Mouse (Mus musculus): ENCODE results near the gene Hoxa1. TPM values are rescaled to one million over a fixed set of nuclear protein-coding genes. Genes with fewer than 3 reads are reported as not detected.

Gene Hoxa1
- polyA plus RNA-seq, 1 experiment from 2014 or later = 0.89 TPM

DNA sequence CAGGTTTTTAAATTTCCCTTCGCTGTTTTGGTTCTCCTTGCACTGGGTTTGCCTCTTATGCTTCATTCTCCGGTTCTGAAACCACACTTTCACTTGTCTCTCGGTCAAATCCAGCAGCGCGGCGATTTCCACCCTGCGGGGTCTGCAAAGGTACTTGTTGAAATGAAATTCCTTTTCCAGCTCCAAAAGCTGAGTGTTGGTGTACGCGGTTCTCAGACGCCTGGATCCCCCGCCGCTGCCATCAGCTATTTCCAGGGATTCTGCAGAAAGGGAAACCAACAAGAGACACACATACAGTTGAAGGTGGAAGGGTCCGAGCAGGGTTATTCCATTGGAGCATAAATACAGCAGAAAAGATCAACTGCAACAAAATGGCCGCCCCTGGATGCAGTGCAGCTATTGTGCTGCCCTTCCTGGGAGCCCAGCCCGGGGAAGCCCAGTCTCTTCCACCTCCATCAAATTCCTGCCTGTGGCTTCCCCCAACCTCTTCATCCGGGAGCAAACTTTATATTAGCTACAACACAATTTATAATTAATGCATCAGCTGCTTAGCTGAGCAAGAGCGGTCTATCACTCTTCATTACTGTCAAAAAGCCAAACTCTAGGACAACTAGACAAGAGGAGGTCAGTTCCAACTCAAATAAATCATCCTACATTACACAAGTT lies 5.4 kb upstream of the Hoxa1 start:
- peaks cover 23% of the 10 kb centered on the region for H3K4me1 ChIP-seq (replicated peaks)
- no peaks in the 10 kb centered on the region for H3K36me3 ChIP-seq
- no peak overlapping the region for H3K27ac ChIP-seq (ENCODE audit: poor library complexity, severe bottlenecking)
- no peak overlapping the region for H3K9ac ChIP-seq
- peaks cover 90% of the 10 kb centered on the region for H3K27me3 ChIP-seq (replicated peaks)
- peak overlapping the region; percentile 47 for H3K4me2 ChIP-seq
- no peak for ATAC-seq (ENCODE audit: insufficient number of reproducible peaks, low FRiP score)
- WGBS = 10% methylated on average over 17 of the region's 17 CpGs
- peak overlapping the region; percentile 26 for H3K4me3 ChIP-seq
- H3K9me3 ChIP-seq (replicated peaks) = no peaks in the 10 kb centered on the region

DNA sequence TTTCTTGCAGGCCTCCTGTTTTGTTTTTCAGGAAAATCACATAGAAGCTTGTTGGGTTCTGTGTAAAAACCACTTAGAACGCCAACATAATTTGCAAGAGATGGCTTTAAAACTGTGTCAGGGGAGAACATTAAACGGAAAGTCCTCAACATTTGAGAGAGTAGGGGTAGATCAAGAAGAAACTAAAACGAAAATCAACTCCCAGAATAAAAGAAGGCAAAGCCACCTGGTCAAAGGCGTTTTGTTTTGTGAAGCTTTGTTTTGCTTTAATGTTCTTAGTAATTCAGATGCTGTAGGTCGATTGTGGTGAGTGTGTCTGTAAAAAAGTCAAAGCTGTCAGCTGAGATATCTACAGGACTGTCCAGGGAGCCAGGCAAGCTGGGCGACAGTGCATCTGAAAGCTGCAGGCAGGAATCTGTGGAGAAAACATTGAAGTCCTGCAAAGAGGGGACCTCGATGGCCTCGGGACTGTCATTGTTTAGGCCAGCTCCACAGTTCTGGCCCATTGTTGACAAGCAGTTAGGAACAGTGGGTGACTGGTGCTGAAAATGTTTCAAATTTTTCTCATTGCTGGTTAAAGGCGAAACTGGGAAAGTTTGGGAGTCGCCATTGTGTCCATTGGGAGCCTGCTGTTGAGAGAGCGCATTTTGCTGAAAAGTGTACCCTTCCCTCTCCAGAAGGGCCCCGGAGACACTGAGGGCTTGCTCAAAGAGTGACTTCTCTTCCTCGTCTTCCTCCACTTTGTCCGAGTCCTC lies 4.7 kb upstream of the Hoxa1 start:
- Histone ChIP-seq H3K9ac (no peak overlapping the region), H3K27ac (ENCODE audit: poor library complexity, severe bottlenecking) (no peak overlapping the region), H3K9me3 (replicated peaks) (no peaks in the 10 kb centered on the region), H3K27me3 (replicated peaks) (peaks cover 90% of the 10 kb centered on the region), H3K4me2 (peak overlapping the region; percentile 44), H3K4me3 (peak overlapping the region; percentile 26; the same call in 1 of the 2 replicates), H3K4me1 (replicated peaks) (peaks cover 24% of the 10 kb centered on the region), H3K36me3 (no peaks in the 10 kb centered on the region)
- 16% methylated on average over 14 of the region's 14 CpGs for WGBS
- ATAC-seq (ENCODE audit: insufficient number of reproducible peaks, low FRiP score) = no peak

DNA sequence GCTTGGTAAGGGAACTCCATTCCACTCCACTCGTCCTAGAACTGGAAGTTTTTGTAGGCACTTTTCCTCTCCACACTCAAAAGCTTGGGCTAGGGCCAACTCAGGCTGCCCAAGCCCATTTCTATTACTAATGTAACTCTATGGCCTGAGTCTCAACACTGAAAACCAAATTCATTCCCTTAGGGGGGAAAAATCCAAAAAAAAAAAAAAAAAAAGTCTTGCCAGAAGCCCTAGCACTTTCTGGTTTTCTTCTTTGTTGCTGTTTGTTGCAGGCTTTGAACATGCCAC lies 3.9 kb upstream of the Hoxa1 start:
- Histone ChIP-seq H3K9ac (no peak overlapping the region), H3K4me1 (replicated peaks) (peaks cover 24% of the 10 kb centered on the region), H3K4me3 (no peak overlapping the region), H3K27ac (ENCODE audit: poor library complexity, severe bottlenecking) (no peak overlapping the region), H3K4me2 (peak overlapping the region; percentile 11; the same call in 1 of the 2 replicates), H3K36me3 (no peaks in the 10 kb centered on the region), H3K9me3 (replicated peaks) (no peaks in the 10 kb centered on the region), H3K27me3 (replicated peaks) (peaks cover 90% of the 10 kb centered on the region)
- no peak for ATAC-seq (ENCODE audit: insufficient number of reproducible peaks, low FRiP score)
- 35% methylated on average over 1 of the region's 1 CpGs for WGBS

DNA sequence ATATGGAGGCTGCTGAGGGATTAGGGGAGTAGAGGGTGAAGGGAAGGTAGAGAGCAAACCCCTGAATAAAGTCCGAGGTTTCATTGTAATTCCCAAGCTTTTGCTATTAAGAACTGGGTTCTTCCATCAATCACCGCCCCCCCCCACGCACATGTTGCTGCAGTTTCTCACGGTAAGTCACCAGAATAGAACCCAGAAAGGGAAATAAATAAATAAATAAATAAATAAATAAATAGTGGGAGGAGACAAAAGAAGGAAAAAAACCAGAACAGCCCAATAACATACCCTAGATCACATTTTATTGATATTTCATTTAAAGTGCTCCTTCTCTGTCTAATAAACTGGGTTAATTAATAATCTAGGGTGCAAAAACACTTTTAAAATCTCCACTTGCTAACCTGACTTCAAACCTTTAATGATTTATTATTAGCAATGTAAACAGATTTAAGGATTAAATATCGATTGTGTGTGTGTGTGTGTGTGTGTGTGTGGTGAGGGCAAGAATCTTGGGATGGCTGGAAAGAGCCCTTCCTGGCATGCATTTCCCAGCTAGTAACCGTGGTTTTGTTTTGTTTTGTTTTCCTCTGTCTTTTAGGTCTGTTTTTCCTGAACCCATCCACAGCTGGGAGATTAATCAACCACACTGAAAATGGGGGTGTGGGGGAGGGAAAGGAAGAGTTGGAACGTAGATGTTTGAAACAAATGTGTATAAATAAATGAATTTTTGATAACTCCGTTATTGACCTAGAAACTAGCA lies 3.4 kb upstream of the Hoxa1 start:
- H3K36me3 ChIP-seq = no peaks in the 10 kb centered on the region
- H3K27me3 ChIP-seq (replicated peaks) = peaks cover 90% of the 10 kb centered on the region
- H3K9ac ChIP-seq = no peak overlapping the region
- H3K4me3 ChIP-seq = peak overlapping the region; percentile 70
- peak overlapping the region; percentile 98 for H3K4me2 ChIP-seq
- 26% methylated on average over 8 of the region's 8 CpGs for WGBS
- ATAC-seq (ENCODE audit: insufficient number of reproducible peaks, low FRiP score) = no peak
- no peak overlapping the region for H3K27ac ChIP-seq (ENCODE audit: poor library complexity, severe bottlenecking)
- H3K9me3 ChIP-seq (replicated peaks) = no peaks in the 10 kb centered on the region
- peaks cover 24% of the 10 kb centered on the region for H3K4me1 ChIP-seq (replicated peaks)

DNA sequence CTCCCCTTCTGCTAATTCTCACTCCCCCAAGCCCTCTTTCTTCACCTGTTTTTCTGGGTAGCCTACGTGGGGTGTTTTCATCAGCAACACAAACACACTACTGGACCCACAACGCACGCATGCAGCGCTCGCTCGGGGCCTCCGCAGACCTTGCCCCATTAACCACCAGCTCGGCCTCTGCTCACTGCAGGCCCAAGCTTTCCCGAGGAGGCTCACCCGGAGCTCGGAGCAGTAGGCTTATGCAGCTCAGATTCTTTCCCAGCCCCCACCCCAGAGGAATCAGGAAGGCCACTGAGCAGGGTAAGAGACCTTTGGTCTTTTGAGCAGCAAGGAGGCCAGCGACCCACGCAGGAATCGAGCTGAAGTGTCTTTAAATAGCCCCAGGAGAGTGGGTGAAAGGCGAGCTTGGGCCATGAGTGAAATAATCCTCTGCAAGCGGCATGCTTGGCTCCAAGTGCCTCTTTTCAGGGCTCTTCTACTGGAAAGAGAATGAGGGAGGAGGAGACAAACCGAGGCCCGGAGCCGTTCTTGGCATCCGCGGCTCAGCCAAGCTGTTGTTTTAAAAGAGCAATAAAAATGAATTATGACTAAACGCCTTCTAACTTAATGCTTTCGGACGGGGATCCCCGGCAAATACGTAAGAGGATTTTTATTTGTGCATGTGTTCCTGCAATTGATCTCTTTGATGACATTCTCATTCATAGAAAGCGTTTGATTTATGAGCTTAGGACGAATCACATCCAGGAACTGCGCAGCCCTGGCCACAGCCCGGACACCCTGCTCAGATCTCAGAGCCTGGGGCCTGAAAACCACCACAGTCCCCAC lies 2.6 kb upstream of the Hoxa1 start:
- no peak for ATAC-seq (ENCODE audit: insufficient number of reproducible peaks, low FRiP score)
- 9% methylated on average over 30 of the region's 30 CpGs for WGBS
- peak overlapping the region; percentile 98 for H3K4me2 ChIP-seq
- H3K27me3 ChIP-seq (replicated peaks) = peaks cover 90% of the 10 kb centered on the region
- H3K4me1 ChIP-seq (replicated peaks) = peaks cover 24% of the 10 kb centered on the region
- H3K27ac ChIP-seq (ENCODE audit: poor library complexity, severe bottlenecking) = peak overlapping the region; percentile 37; the same call in 1 of the 2 replicates
- H3K36me3 ChIP-seq = no peaks in the 10 kb centered on the region
- H3K9ac ChIP-seq = peak overlapping the region; percentile 17; the same call in 1 of the 2 replicates
- no peaks in the 10 kb centered on the region for H3K9me3 ChIP-seq (replicated peaks)
- H3K4me3 ChIP-seq = peak overlapping the region; percentile 70

DNA sequence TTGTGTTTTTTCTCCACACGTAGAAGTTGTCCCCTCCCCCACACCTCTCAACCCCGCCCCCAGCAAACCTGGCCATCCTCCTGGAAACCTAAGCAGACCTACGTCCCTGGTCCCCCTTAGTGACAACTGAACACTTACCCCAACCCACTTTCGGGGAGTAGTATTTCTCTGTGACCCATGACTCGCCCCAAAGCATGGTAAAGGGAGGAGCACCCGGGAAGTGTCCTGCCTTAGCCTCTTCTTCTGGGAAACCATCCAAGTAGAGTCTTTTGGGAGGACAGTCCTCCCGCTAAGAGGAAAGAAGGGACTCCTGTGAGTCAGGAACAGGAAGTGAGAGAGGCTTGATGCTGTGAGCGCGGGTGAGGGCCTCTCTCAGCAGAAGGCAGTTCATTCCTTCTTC lies 1.9 kb upstream of the Hoxa1 start:
- Histone ChIP-seq H3K4me2 (peak overlapping the region; percentile 98), H3K36me3 (no peaks in the 10 kb centered on the region), H3K4me1 (replicated peaks) (peaks cover 24% of the 10 kb centered on the region), H3K4me3 (peak overlapping the region; percentile 70), H3K9ac (peak overlapping the region; percentile 17; the same call in 1 of the 2 replicates), H3K9me3 (replicated peaks) (no peaks in the 10 kb centered on the region), H3K27me3 (replicated peaks) (peaks cover 90% of the 10 kb centered on the region), H3K27ac (ENCODE audit: poor library complexity, severe bottlenecking) (no peak overlapping the region)
- ATAC-seq (ENCODE audit: insufficient number of reproducible peaks, low FRiP score) = no peak
- WGBS = 8% methylated on average over 9 of the region's 9 CpGs

DNA sequence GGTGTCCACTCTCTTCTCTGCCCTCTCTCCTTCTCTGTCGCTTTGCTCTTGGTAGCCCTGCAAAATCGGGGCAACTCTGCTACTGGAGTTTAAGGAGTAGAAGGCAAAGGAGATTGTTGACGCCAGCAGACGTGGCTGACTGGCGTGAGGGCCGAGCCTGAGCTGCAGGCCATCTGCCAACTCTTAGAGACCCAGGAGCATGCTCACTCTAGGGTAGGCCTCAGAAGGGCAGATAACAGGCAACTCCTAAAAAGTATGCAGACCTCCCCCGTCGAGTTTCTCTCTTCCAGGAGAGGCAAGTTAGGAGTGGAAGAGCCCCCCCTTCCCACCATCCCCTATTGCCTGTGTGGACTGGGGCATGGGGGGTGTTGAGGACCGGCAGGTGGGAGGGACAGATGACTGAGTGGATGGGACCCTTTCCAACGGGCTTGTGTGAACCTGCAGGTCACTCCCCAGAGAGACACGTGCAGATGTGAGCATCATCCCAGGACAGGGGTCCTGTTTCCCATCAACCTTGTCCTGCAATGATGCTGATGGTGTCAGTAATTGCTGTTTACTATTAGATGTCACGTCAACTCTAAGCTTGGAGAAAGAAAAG lies 1.1 kb upstream of the Hoxa1 start:
- Histone ChIP-seq H3K4me1 (replicated peaks) (peaks cover 24% of the 10 kb centered on the region), H3K36me3 (no peaks in the 10 kb centered on the region), H3K4me2 (peak overlapping the region; percentile 98), H3K9me3 (replicated peaks) (no peaks in the 10 kb centered on the region), H3K27me3 (replicated peaks) (peaks cover 90% of the 10 kb centered on the region), H3K27ac (ENCODE audit: poor library complexity, severe bottlenecking) (peak overlapping the region; percentile 77), H3K4me3 (peak overlapping the region; percentile 70), H3K9ac (peak overlapping the region; percentile 79; the same call in 1 of the 2 replicates)
- peak; percentile 45 for ATAC-seq (ENCODE audit: insufficient number of reproducible peaks, low FRiP score)
- WGBS = 6% methylated on average over 12 of the region's 12 CpGs

DNA sequence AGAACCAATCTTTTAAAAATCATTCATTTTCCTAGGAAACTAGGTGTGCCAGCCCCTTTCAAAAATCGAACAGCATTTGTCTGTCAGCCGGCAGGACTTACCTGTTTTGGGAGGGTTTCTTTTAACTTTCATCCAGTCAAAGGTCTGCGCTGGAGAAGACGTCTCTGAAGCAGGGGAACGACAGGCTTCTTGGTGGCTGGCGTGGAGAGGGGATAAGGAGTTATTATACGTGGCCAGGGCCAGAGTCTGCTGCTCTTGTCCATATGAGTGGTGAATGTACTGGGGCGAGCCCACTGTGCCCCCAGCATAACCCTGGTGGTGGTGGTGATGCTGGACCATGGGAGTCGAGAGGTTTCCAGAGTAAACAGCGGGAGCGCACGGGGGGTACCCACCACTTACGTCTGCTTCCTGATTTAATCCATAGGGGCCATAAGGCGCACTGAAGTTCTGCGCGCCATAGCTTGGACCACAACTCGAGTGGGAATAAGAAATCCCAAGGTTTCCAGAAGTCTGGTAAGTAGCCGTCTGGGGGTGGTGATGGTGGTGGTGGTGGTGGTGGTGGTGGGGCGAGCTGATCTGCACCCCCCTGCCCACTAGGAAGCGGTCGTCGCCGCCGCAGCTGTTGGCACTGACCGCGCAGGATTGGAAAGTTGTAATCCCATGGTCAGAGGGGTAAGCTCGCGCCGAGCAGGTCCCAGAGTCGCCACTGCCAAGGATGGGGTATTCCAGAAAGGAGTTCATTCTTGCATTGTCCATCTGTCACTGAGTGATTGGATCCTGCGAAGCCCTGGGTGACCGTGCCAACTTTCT lies 446 bp downstream of the Hoxa1 start:
- no peaks in the 10 kb centered on the region for H3K36me3 ChIP-seq
- H3K27me3 ChIP-seq (replicated peaks) = peaks cover 89% of the 10 kb centered on the region
- H3K9me3 ChIP-seq (replicated peaks) = no peaks in the 10 kb centered on the region
- WGBS = 1% methylated on average over 32 of the region's 32 CpGs
- peaks cover 22% of the 10 kb centered on the region for H3K4me1 ChIP-seq (replicated peaks)
- ATAC-seq (ENCODE audit: insufficient number of reproducible peaks, low FRiP score) = 0 out of 2 replicates have a peak, but pooled peaks have one; percentile 19
- H3K27ac ChIP-seq (ENCODE audit: poor library complexity, severe bottlenecking) = no peak overlapping the region
- peak overlapping the region; percentile 98 for H3K4me2 ChIP-seq
- H3K4me3 ChIP-seq = peak overlapping the region; percentile 70
- no peak overlapping the region for H3K9ac ChIP-seq

DNA sequence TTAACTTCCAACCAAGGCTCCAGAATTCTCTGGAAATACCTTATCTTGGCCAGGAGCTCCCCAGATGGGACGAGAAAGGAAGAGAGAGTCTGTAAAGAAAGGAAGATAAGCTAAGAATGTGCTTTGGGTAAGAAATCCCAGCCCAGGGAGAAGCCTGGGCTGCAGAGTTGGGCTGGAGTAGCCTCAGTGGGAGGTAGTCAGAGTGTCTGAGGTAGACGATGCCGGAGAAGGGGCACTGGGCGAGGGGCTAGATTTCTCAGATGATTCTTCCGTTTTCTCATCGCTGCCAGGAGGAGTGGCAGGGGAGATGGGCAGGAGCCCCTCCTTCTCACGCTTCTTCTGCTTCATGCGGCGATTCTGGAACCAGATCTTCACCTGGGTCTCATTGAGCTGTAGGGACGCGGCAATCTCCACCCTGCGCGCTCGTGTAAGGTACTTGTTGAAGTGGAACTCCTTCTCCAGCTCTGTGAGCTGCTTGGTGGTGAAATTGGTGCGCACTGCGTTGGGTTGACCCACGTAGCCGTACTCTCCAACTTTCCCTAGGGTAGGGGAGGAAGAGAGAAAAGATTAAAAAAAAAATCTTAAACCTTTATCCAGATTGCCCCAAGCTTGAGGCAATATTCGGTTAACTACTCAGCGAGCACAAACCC lies 1.4 kb downstream of the Hoxa1 start:
- Histone ChIP-seq H3K4me1 (replicated peaks) (peaks cover 22% of the 10 kb centered on the region), H3K27ac (ENCODE audit: poor library complexity, severe bottlenecking) (no peak overlapping the region), H3K9me3 (replicated peaks) (no peaks in the 10 kb centered on the region), H3K4me3 (peak overlapping the region; percentile 70), H3K4me2 (peak overlapping the region; percentile 98), H3K27me3 (replicated peaks) (peaks cover 94% of the 10 kb centered on the region), H3K9ac (no peak overlapping the region), H3K36me3 (no peaks in the 10 kb centered on the region)
- 1% methylated on average over 20 of the region's 20 CpGs for WGBS
- ATAC-seq (ENCODE audit: insufficient number of reproducible peaks, low FRiP score) = no peak
